Mouse (Mus musculus) hindbrain, embryonic 16.5 days (tissue): Measurements from ENCODE around the gene Sema3b. TPM values are rescaled to one million over a fixed set of nuclear protein-coding genes. Genes with fewer than 3 reads are reported as not detected.
A peak's percentile ranks its signal among the peaks of the same experiment; 100 is the strongest.

ENCODE experiments used
- ATAC-seq: fragments of 200-750 bp; cut with Nextera tagmentation; 2 replicates; pipeline ENCODE4 v1.8.0; 2017; ENCODE audit warnings: moderate TSS enrichment, moderate library complexity
- H3K27ac ChIP-seq: fragments of 300-500 bp; sonication (generic); 2 replicates; pipeline ENCODE4 v1.5.1; 2014; ENCODE audit warnings: low read depth, mild to moderate bottlenecking, control low read depth, low read length, moderate library complexity
- H3K27me3 ChIP-seq: fragments of 300-500 bp; sonication (generic); replicated peaks from 2 replicates; pipeline ENCODE4 v1.6.1; 2014; ENCODE audit warnings: low read length; ENCODE audit not compliant: control insufficient read depth, insufficient read depth
- H3K36me3 ChIP-seq: fragments of 300-500 bp; sonication (generic); 2 replicates; pipeline ENCODE4 v1.6.1; 2014; ENCODE audit warnings: mild to moderate bottlenecking, low read length, moderate library complexity, mixed read lengths; ENCODE audit not compliant: control insufficient read depth, insufficient read depth
- H3K4me1 ChIP-seq: fragments of 300-500 bp; sonication (generic); 2 replicates; pipeline ENCODE4 v1.6.1; 2014; ENCODE audit warnings: low read depth, low read length; ENCODE audit not compliant: control insufficient read depth, insufficient read depth
- H3K4me2 ChIP-seq: fragments of 300-500 bp; sonication (generic); 2 replicates; pipeline ENCODE4 v1.6.1; 2014; ENCODE audit warnings: mild to moderate bottlenecking, low read length, control low read depth, moderate library complexity
- H3K4me3 ChIP-seq: fragments of 300-500 bp; sonication (generic); 2 replicates; pipeline ENCODE4 v1.5.1; 2014; ENCODE audit warnings: mild to moderate bottlenecking, low read length, control low read depth, moderate library complexity
- H3K9ac ChIP-seq: fragments of 300-500 bp; sonication (generic); 2 replicates; pipeline ENCODE4 v1.6.1; 2014; ENCODE audit warnings: low read depth, mild to moderate bottlenecking, control low read depth, low read length, moderate library complexity
- H3K9me3 ChIP-seq: fragments of 300-500 bp; sonication (generic); 2 replicates; pipeline ENCODE4 v1.6.1; 2014; ENCODE audit warnings: mild to moderate bottlenecking, low read length, moderate library complexity; ENCODE audit not compliant: control insufficient read depth
- WGBS: fragments of 180-500 bp; shearing (Covaris S2); extraction: QIAGEN DNeasy Blood & Tissue Kit; methylation state at CpG from one replicate; pipeline ENCODE4 v1.1.7; 2014; 5-methylcytosine and 5-hydroxymethylcytosine counted together
- polyA plus RNA-seq: library from polyadenylated mRNA; unstranded; fragments of >200 nt; fragmentation: Nextera tagmentation; extraction: Ambion mirVana; gene quantifications from 2 replicates; pipeline ENCODE4 v1.2.1, GENCODE M21; 2015

Gene Sema3b
- polyA plus RNA-seq, 1 experiment from 2014 or later: 7.0 TPM

DNA sequence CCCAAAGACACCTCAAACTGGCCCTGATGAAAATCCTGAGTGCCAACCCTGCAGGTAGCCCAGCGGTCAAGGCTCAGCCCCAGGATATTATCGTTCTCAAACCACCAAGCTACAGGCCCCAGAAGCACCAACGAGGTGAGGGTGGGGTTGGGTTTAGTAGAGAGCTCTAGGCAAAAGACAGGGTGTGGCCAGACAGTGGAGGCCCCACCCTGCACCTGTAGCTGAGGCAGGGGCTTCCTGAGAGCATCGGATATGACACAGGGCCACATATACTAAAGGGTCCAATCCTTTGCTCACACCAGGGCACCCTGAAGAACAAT lies 20.3 kb upstream of the Sema3b start:
- no peak for ATAC-seq
- H3K9ac ChIP-seq: peak overlapping the region; percentile 52
- no peak overlapping the region for H3K4me3 ChIP-seq
- H3K27ac ChIP-seq: peak overlapping the region; percentile 90
- H3K4me1 ChIP-seq: peaks cover 80% of the 10 kb centered on the region
- no peaks in the 10 kb centered on the region for H3K27me3 ChIP-seq
- WGBS: 21% methylated on average over 4 of the region's 4 CpGs
- H3K4me2 ChIP-seq: peak overlapping the region; percentile 46
- H3K9me3 ChIP-seq: no peaks in the 10 kb centered on the region
- no peaks in the 10 kb centered on the region for H3K36me3 ChIP-seq

DNA sequence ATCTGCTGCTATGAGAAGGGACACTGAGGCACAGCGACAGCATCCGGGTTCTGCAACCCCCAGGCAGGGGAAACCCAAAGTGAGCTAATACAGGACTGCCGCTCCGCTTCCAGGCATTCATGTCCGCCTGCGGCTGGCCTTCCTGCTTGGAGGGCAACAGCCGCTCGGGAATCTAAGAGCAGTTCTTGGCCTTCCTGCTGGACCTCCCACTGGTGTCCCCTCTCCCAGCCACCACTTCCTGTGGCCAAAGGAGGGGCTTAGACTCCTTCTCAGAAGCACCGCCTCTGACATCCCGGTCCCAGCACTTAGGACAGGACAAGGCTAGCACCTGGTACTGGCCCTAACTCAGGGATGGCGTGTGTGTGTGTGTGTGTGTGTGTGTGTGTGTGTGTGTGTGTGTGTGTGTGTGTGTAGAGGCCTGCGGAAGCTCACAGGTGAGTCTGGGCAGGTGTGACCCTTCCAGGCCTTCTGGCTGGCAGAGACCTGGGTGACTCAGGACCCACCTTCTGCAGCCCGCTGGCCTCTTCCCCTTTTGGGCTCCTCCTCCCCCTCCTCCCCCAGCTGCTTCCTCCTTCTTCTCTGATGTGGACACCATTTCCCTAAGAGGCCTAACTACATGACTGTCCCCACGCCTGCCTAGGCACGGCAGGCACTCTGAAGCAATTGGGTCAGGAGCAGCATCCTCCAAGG lies 19.8 kb upstream of the Sema3b start:
- no peaks in the 10 kb centered on the region for H3K9me3 ChIP-seq
- no peak for ATAC-seq
- no peaks in the 10 kb centered on the region for H3K27me3 ChIP-seq
- H3K27ac ChIP-seq: peak overlapping the region; percentile 90
- 32% methylated on average over 14 of the region's 15 CpGs for WGBS
- peak overlapping the region; percentile 52 for H3K9ac ChIP-seq
- no peak overlapping the region for H3K4me3 ChIP-seq
- H3K36me3 ChIP-seq: no peaks in the 10 kb centered on the region
- H3K4me2 ChIP-seq: peak overlapping the region; percentile 46
- peaks cover 75% of the 10 kb centered on the region for H3K4me1 ChIP-seq

DNA sequence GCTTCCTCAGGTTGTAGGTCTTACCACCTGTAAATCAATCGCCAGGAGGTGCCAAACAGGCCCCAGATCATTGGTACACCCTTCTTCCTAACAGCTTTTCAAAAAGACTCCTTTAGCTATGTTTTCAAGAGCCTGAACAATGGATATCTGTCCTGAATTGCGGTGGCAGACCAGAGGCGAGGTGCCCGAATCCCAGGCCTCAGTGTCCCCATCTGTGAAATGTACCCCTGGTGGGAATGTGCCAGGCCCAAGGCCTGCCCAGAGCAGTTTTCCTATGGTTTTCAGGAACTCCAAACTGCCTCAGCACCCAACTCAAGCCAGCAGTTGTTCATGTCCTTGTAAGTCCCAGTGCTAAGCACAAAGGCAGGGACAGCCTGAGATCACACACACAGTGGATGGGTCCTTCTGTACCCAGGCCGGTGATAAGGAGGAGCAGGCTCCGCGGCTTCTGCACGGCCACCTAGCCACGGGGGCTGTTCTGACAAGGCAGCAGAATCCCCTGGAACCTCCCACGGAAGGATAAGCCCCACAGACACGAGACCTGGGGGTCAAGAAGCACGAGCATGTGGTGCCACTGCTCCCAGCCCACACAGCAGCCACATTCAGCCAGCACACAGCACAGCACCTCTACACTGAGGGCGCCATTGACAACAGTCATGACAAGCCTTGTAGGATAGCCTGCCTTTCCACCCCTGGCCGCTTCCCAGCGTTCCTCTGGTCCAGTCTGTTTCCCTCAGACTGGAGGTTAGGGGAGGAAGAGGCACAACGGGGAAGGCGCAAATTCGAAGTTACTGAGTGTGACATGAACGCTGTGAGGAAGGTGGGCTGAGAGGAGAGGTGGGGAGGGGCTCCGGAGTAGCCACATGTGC lies 18.6 kb upstream of the Sema3b start:
- Histone ChIP-seq H3K9ac (peak overlapping the region; percentile 58), H3K4me2 (peak overlapping the region; percentile 38), H3K27me3 (no peaks in the 10 kb centered on the region), H3K4me1 (peaks cover 73% of the 10 kb centered on the region), H3K36me3 (no peaks in the 10 kb centered on the region), H3K4me3 (no peak overlapping the region), H3K27ac (peak overlapping the region; percentile 90), H3K9me3 (no peaks in the 10 kb centered on the region)
- WGBS: 12% methylated on average over 20 of the region's 20 CpGs
- no peak for ATAC-seq

DNA sequence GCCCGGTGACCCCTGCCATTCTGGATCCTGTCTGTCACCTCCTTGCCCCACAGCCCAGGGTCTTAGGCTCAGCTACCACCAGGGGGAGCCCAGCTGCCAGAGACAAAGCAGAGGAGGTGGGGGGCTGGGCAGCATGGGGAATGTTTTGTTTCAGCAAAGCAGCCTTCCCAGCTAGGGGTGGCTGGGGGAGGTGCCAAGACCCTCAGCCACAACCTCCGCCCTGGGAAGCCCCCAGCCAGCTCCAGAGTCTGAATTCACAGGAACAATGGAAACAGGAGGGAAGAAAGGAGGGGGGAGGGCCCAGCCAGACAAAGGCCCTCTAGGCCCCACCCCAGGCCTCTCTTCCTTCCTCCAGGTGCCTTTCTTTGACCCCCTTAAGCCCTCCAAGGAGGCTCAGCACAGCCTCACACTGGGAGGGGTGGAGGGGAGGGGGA lies 17.8 kb upstream of the Sema3b start:
- peak; percentile 22 for ATAC-seq
- H3K4me3 ChIP-seq: no peak overlapping the region
- peaks cover 65% of the 10 kb centered on the region for H3K4me1 ChIP-seq
- no peaks in the 10 kb centered on the region for H3K9me3 ChIP-seq
- H3K27me3 ChIP-seq: no peaks in the 10 kb centered on the region
- H3K9ac ChIP-seq: peak overlapping the region; percentile 58
- peak overlapping the region; percentile 90 for H3K27ac ChIP-seq
- WGBS: 0% methylated on average over 2 of the region's 2 CpGs
- H3K4me2 ChIP-seq: peak overlapping the region; percentile 38
- 0 out of 2 replicates have a peak, but pooled peaks cover 3% of the 10 kb centered on the region for H3K36me3 ChIP-seq

DNA sequence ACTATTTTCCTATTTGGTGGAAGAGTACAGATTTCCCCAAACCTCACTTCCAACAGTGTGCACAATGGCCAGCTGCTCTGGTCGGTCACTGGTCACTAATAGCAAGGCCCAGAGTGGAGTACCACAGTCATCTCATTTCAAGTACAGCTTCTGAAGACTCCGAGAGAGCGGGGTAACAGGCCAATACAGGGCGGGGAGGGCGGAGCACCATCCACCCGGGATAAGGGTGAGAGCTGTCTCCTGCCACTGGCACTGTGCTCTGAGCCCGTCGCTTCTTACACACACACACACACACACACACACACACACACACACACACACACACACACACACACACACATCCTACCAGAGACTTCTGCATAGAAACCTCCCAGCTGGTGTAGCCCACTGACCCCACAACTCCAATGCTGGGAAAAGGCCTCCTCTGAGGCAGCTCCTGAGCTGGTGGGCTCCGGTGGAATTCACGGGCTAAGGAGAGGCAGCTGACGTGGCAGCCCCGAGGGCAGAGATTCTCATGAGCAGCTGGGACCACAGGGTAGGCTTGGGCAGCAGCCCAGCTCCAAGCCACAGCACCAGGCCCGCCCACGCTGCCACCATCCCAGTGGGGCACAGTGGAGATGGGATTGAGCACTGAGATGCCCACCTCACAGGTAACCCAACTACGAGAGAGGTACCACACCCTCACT lies 17.3 kb upstream of the Sema3b start:
- peak overlapping the region; percentile 38 for H3K4me2 ChIP-seq
- H3K9ac ChIP-seq: peak overlapping the region; percentile 58
- no peaks in the 10 kb centered on the region for H3K9me3 ChIP-seq
- peak; percentile 34 for ATAC-seq
- 0 out of 2 replicates have a peak, but pooled peaks cover 3% of the 10 kb centered on the region for H3K36me3 ChIP-seq
- 22% methylated on average over 11 of the region's 15 CpGs for WGBS
- H3K27ac ChIP-seq: peak overlapping the region; percentile 90
- no peaks in the 10 kb centered on the region for H3K27me3 ChIP-seq
- peaks cover 60% of the 10 kb centered on the region for H3K4me1 ChIP-seq
- H3K4me3 ChIP-seq: no peak overlapping the region

DNA sequence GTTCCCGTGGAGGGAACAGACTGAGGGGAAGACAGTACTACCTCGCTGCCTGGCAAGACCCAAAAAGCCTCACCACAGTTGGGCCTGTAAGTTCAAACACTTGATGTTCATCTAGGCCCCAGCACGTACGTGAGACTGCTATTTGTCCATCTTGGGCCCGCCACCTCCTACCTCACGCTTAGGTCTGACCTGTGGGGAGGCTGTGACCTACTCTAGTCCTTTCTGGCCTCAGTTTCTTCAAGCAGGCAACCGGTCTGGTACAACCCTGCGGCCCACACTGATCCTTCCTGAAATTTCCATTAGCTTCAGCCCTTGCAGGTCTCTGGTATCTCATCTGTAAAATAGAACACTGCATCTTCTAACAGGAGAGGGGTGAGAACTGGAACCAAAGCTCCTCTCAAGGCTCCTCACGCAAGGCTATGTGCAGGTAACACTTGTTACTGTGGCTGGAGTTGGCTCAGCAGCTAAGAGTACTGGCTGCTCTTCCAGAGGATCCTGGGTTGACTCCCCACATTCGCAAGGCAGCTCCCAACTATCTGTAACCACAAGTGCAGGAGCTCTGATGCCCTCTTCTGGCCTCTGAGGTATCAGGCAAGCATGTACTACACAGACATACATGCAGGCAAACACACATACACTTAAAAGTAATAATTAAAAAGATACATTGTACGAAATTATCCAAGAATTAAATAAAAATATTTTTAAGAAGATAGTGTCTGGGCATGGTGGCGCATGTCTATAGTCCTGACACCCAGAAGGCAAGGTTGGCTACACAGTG lies 16.5 kb upstream of the Sema3b start:
- H3K27ac ChIP-seq: peak overlapping the region; percentile 90
- H3K4me1 ChIP-seq: peaks cover 52% of the 10 kb centered on the region
- no peaks in the 10 kb centered on the region for H3K27me3 ChIP-seq
- no peaks in the 10 kb centered on the region for H3K9me3 ChIP-seq
- H3K9ac ChIP-seq: no peak overlapping the region
- 85% methylated on average over 12 of the region's 12 CpGs for WGBS
- no peak overlapping the region for H3K4me2 ChIP-seq
- H3K4me3 ChIP-seq: no peak overlapping the region
- 0 out of 2 replicates have a peak, but pooled peaks cover 3% of the 10 kb centered on the region for H3K36me3 ChIP-seq
- ATAC-seq: no peak

DNA sequence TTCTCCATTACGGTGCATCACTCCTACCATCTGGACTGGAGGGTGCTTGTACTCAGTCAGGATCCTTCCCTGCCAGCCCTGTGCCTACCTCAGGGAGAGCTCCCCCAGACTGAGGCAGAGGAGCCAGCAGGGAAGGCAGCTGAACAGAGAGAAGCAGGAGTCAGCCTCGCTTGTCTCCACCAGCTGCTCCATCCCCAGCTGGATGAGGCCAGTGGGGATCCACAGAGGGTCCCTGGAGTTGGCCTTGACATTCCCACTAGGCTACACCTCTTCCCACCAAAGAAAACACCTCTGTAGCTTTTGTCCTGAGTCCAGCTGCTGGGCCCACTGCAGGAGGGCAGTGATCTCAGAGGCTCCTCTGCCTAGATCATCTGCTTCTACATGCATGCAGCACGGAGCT lies 15.9 kb upstream of the Sema3b start:
- no peak overlapping the region for H3K4me3 ChIP-seq
- 70% methylated on average over 3 of the region's 3 CpGs for WGBS
- 0 out of 2 replicates have a peak overlapping the region, but pooled peaks have one; percentile 25 for H3K27ac ChIP-seq
- no peaks in the 10 kb centered on the region for H3K9me3 ChIP-seq
- H3K27me3 ChIP-seq: no peaks in the 10 kb centered on the region
- no peak overlapping the region for H3K9ac ChIP-seq
- peaks cover 4% of the 10 kb centered on the region; the same call in 1 of the 2 replicates for H3K36me3 ChIP-seq
- no peak for ATAC-seq
- H3K4me1 ChIP-seq: peaks cover 46% of the 10 kb centered on the region
- no peak overlapping the region for H3K4me2 ChIP-seq

DNA sequence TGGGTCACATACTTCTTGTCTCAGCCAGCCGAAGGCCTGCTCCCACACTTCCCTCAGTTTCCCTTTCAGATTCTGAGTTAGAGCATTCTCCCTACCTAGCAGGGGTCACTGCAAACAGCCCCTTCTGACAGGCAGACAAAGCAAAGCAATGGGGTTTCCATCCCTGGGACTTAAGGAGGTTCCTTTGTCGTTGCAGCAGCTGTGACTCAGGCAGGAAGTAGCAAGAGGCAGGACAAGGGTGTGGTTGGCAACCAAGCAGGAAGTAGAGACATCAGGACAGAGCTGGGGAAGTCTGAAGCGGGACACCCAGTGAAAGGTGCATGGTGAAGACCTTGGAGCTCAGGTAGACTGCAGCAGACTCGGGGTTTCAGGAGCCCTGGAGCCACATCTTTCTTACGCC lies 15.5 kb upstream of the Sema3b start:
- 0 out of 2 replicates have a peak overlapping the region, but pooled peaks have one; percentile 0 for H3K27ac ChIP-seq
- H3K27me3 ChIP-seq: no peaks in the 10 kb centered on the region
- no peak for ATAC-seq
- no peak overlapping the region for H3K9ac ChIP-seq
- no peaks in the 10 kb centered on the region for H3K9me3 ChIP-seq
- no peak overlapping the region for H3K4me2 ChIP-seq
- no peak overlapping the region for H3K4me3 ChIP-seq
- peaks cover 42% of the 10 kb centered on the region for H3K4me1 ChIP-seq
- 60% methylated on average over 5 of the region's 5 CpGs for WGBS
- peaks cover 8% of the 10 kb centered on the region; the same call in 1 of the 2 replicates for H3K36me3 ChIP-seq
